Mouse (Mus musculus) lung, embryonic 16.5 days (tissue): ENCODE measurements around the gene Stra6. TPM values are rescaled to one million over a fixed set of nuclear protein-coding genes. Genes with fewer than 3 reads are reported as not detected.
A peak's percentile ranks its signal among the peaks of the same experiment; 100 is the strongest.

Experiments
- ATAC-seq: fragments of 200-750 bp; cut with Nextera tagmentation; 2 replicates; pipeline ENCODE4 v1.8.0; 2017; ENCODE audit warnings: low read depth, mild to moderate bottlenecking, moderate library complexity
- H3K27ac ChIP-seq: fragments of 300-500 bp; sonication (generic); 2 replicates; pipeline ENCODE4 v1.5.1; 2014; ENCODE audit warnings: mild to moderate bottlenecking, control low read depth, low read length
- H3K27me3 ChIP-seq: fragments of 300-500 bp; sonication (generic); 2 replicates; pipeline ENCODE4 v1.6.1; 2014; ENCODE audit warnings: low read depth, low read length, mixed read lengths; ENCODE audit not compliant: control insufficient read depth, insufficient read depth
- H3K36me3 ChIP-seq: fragments of 300-500 bp; sonication (generic); 2 replicates; pipeline ENCODE4 v1.6.1; 2014; ENCODE audit warnings: low read length; ENCODE audit not compliant: control insufficient read depth, insufficient read depth
- H3K4me1 ChIP-seq: fragments of 300-500 bp; sonication (generic); replicated peaks from 2 replicates; pipeline ENCODE4 v1.6.1; 2014; ENCODE audit warnings: low read length, mixed read lengths; ENCODE audit not compliant: control insufficient read depth, insufficient read depth
- H3K4me2 ChIP-seq: fragments of 300-500 bp; sonication (generic); 2 replicates; pipeline ENCODE4 v1.6.1; 2014; ENCODE audit warnings: low read depth, low read length, control low read depth
- H3K4me3 ChIP-seq: fragments of 300-500 bp; sonication (generic); 2 replicates; pipeline ENCODE4 v1.5.1; 2014; ENCODE audit warnings: mild to moderate bottlenecking, low read length, control low read depth
- H3K9ac ChIP-seq: fragments of 300-500 bp; sonication (generic); 2 replicates; pipeline ENCODE4 v1.6.1; 2014; ENCODE audit warnings: low read length, control low read depth
- H3K9me3 ChIP-seq: fragments of 300-500 bp; sonication (generic); 2 replicates; pipeline ENCODE4 v1.6.1; 2016; ENCODE audit warnings: low read length; ENCODE audit not compliant: control insufficient read depth
- WGBS: fragments of 180-500 bp; shearing (Covaris S2); extraction: QIAGEN DNeasy Blood & Tissue Kit; methylation state at CpG from one replicate; pipeline ENCODE4 v1.1.7; 2014; 5-methylcytosine and 5-hydroxymethylcytosine counted together
- polyA plus RNA-seq: library from polyadenylated mRNA; unstranded; fragments of >200 nt; fragmentation: Nextera tagmentation; extraction: Ambion mirVana; gene quantifications from 2 replicates; pipeline ENCODE4 v1.2.1, GENCODE M21; 2015

Gene Stra6
- polyA plus RNA-seq, 1 experiment from 2014 or later = 1.0 TPM

DNA sequence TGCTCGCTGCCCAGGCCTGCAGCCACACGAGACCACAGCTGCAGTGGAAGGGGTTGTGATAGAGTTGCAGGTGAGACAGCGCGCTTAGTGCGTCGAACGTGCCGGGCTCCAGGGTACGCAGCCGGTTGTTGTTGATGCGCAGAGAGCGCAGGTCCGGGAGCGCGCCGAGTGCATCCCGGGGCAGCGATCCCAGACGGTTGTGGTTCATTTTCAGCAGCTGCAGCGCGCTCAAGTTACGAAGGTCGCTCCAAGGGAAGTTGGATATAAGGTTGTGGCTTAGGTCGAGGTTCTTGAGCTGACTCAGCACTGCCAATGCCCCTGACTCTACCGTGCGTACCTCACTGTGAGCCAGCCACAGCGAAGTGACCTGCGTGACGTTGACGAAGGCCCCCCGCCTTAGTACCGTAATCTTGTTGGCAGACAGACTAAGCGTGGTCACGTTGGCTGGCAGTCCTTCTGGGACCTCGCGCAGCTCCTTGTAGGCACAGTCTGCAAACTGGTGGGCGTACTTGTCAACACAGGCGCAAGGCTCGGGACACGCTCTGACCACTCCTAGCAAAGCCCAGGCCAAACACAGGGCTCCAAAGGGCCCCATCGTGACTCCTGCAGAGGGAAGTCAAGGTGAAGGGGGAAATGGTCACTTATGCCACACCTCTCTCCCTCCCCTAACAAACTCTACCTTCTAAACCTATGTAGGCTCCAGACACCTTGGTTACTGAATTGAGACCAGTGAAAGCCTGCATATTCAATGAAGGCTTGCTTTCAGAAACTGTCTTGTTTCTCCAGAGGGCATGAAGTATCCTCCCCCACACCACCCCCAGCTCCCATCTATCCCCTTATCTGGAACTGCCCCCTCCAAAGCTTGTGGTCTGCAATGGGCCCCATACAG is 136.0 kb downstream of the Stra6 start:
- peaks cover 94% of the 10 kb centered on the region for H3K27me3 ChIP-seq
- H3K9ac ChIP-seq = no peak overlapping the region
- no peaks in the 10 kb centered on the region for H3K36me3 ChIP-seq
- H3K4me1 ChIP-seq = peaks cover 23% of the 10 kb centered on the region
- WGBS = under 1% methylated on average over 41 of the region's 41 CpGs
- no peak for ATAC-seq
- H3K4me2 ChIP-seq = no peak overlapping the region
- H3K4me3 ChIP-seq = no peak overlapping the region
- no peaks in the 10 kb centered on the region for H3K9me3 ChIP-seq
- no peak overlapping the region for H3K27ac ChIP-seq

DNA sequence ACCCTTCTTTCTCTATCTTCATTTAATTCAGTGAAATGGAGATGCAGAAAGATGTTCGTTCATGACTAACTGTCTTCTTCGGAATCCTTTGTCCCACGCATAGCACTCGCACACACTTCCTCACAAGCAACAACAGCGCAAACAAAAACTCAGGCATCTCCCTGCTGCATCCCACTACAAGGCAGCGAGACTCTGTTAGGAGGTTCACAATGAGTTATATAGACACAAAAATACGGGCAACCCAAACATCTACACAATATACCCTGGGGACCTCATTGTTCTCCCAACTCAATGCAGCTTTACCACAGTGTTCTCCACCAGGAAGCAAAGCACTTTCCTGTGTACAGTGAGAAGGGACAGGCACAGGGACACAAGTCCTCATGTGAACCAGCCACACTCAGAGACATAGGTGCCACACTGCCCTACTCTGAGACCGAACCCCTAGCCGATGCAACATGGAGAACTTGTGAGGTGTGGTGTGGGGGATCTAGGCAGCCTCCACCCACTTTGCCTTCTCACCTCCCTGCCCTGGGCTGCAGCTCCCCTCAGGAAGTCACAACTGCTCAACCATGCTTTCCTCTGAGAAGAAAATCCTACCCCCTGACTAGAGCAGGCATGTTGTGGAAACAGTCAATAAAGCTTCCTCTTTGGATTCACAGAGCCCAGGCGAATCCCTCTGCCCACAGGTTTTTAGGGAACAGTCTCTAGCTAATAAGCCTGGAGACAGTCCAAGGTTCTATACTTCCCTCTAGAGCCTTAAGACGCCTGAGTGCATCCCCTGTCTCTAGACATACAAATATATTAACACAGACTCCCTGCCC is 136.9 kb downstream of the Stra6 start:
- 6% methylated on average over 11 of the region's 11 CpGs for WGBS
- Histone ChIP-seq H3K27ac (no peak overlapping the region), H3K27me3 (peaks cover 86% of the 10 kb centered on the region), H3K4me1 (peaks cover 23% of the 10 kb centered on the region), H3K4me3 (no peak overlapping the region), H3K4me2 (no peak overlapping the region), H3K9me3 (no peaks in the 10 kb centered on the region), H3K36me3 (no peaks in the 10 kb centered on the region), H3K9ac (no peak overlapping the region)
- ATAC-seq = no peak

DNA sequence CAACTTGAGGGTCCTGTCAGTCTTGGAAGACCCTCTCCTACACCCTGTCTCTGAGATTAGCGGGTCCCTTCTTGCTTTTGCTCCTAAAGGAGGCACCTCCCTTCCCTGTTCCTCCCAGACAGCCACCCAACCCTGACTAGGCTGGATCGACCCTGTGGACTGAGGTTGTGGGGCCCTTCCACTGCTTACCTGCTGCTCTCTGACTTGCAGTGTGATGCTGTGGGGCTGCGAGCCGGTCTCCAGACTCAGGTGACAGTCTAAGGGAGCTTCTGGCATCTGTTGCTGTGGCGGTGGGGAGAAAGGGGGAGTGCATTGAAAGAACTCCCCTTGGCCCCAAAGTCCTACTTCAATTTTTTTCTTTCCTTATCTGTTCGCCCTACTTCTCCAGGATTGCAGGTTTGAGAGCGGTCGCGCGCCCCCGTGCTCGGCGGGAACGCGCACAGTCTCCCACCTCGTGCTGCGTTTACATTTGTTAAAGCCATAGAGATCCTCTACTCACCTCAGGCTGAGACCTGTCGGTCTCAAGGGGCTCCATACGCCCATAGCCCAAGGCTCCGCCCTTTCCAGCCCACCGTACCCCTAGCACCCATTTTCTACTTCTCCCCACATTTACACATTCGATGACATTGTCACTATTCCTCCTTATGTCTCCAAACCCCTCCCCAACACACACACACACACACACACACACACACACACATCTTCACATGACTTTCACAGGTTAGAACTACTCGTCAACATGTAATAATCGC is 137.7 kb downstream of the Stra6 start:
- peaks cover 78% of the 10 kb centered on the region for H3K27me3 ChIP-seq
- H3K4me2 ChIP-seq = no peak overlapping the region
- H3K36me3 ChIP-seq = no peaks in the 10 kb centered on the region
- H3K27ac ChIP-seq = no peak overlapping the region
- H3K4me1 ChIP-seq = peaks cover 23% of the 10 kb centered on the region
- WGBS = 2% methylated on average over 24 of the region's 24 CpGs
- no peak overlapping the region for H3K4me3 ChIP-seq
- H3K9ac ChIP-seq = no peak overlapping the region
- no peak for ATAC-seq
- H3K9me3 ChIP-seq = no peaks in the 10 kb centered on the region

DNA sequence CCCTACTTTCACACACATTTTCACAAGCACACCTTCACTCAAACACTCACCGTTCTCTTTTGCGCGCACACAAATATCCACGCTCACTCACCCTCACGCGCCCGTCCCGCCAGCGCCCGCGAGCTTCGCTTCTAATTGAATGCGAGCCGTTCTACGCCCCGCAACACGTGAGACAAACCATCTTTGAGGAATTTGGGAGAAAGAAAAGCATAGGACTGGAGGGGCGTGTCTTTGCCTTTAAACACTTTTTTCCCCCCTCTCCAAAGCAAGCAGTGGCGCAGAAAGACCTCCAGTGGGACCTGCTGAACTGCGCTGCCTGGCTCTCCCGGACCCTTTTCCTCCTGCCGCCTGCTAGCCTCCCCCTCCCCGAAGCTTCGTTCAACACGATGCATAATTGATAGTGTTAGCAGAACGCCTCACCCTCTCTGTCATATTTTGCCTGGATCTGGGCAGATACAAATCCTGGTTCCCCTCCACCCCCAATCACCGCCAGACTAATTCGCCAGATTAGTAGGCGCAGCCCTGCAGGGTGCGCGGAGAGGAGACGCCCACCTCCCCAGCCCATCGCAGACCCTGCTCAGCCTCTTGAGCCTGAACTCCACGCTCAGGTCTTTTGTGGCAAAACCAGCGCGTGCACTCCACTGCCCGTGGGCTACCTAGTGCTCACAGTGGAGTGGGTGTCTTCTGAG is 138.4 kb downstream of the Stra6 start:
- peaks cover 18% of the 10 kb centered on the region for H3K4me1 ChIP-seq
- 0 out of 2 replicates have a peak overlapping the region, but pooled peaks have one; percentile 1 for H3K4me3 ChIP-seq
- no peak overlapping the region for H3K4me2 ChIP-seq
- H3K9me3 ChIP-seq = no peaks in the 10 kb centered on the region
- no peak overlapping the region for H3K9ac ChIP-seq
- ATAC-seq = no peak
- no peak overlapping the region for H3K27ac ChIP-seq
- under 1% methylated on average over 37 of the region's 37 CpGs for WGBS
- peaks cover 70% of the 10 kb centered on the region for H3K27me3 ChIP-seq
- no peaks in the 10 kb centered on the region for H3K36me3 ChIP-seq

DNA sequence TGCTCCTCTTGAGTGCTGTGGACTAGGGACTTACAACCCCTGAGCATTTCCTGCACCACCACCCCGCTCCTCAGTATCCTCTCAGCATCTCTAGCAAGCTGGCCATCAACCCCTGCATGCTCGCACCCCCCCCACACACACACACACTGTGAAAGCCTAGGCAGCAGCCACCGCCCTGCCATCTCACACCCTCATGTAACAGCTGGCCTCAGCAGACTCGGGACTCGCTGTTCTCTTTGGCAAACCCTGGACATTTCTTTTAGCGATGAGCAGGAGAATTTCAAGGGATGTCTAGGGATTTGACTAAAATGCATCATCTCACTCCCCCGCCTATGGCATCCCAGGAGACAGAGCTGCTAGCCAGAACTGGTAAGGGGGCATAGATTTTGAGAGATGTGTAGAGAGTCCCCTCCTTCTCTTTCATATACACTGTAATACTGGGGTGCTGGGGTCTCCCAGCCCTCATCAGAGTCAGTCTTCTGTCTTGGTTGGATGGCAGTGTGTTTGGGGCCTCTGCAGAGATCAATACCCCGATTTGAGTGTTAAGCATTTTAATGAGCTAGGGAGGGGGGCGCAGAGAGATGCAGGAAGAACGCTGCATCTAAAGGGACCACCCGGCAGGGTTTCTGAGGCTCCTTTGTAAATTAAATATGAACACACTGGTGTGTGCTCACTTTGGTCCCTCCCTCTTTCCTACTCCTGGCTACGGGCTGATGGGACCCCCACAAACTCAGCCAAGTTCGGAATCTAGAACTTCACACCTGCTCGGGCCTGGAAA is 139.3 kb downstream of the Stra6 start:
- no peak overlapping the region for H3K9ac ChIP-seq
- H3K27me3 ChIP-seq = peaks cover 62% of the 10 kb centered on the region
- ATAC-seq = no peak
- H3K4me2 ChIP-seq = no peak overlapping the region
- H3K4me1 ChIP-seq = peaks cover 12% of the 10 kb centered on the region
- no peaks in the 10 kb centered on the region for H3K36me3 ChIP-seq
- WGBS = 3% methylated on average over 14 of the region's 14 CpGs
- no peak overlapping the region for H3K4me3 ChIP-seq
- H3K27ac ChIP-seq = no peak overlapping the region
- H3K9me3 ChIP-seq = no peaks in the 10 kb centered on the region

Other genes starting within 250 kb of the Stra6 start
- gene Arid3b, start 227.0 kb upstream of the Stra6 start, polyA plus RNA-seq = 4.3 and 4.9 TPM in 2 replicates
- gene Ubl7, start 152.8 kb upstream of the Stra6 start, polyA plus RNA-seq = 105 and 112 TPM in 2 replicates
- gene Sema7a, start 123.7 kb upstream of the Stra6 start, polyA plus RNA-seq = 0.74 and 0.93 TPM in 2 replicates
- 0.58 and 0.74 TPM in 2 replicates for gene Cyp11a1, start 57.4 kb upstream of the Stra6 start, polyA plus RNA-seq
- gene Ccdc33, start 55.0 kb downstream of the Stra6 start, polyA plus RNA-seq = 0.68 and 1.4 TPM in 2 replicates
- 79.4 and 79.9 TPM in 2 replicates for gene Islr, start 140.5 kb downstream of the Stra6 start, polyA plus RNA-seq
- 0.25 and 0.38 TPM in 2 replicates for gene Islr2, start 140.5 kb downstream of the Stra6 start, polyA plus RNA-seq
- gene Pml, start 186.0 kb downstream of the Stra6 start, polyA plus RNA-seq = 20.4 and 21.6 TPM in 2 replicates
- 28.7 and 28.8 TPM in 2 replicates for gene Stoml1, start 189.4 kb downstream of the Stra6 start, polyA plus RNA-seq
- 38.6 and 42.4 TPM in 2 replicates for gene Loxl1, start 249.4 kb downstream of the Stra6 start, polyA plus RNA-seq